Mouse (Mus musculus): ENCODE data around the gene Txn1.

Txn1 gene

GRCm38 (mm10) chr4:57896631-57897030 lies 59.6 kb downstream of the Txn1 start:
- DNase-seq (ENCODE audit: low spot score in 2 of 2) = no peak

GRCm38 (mm10) chr4:57895902-57896301 lies 60.3 kb downstream of the Txn1 start:
- no peak for DNase-seq (ENCODE audit: low spot score in 2 of 2)

DNA sequence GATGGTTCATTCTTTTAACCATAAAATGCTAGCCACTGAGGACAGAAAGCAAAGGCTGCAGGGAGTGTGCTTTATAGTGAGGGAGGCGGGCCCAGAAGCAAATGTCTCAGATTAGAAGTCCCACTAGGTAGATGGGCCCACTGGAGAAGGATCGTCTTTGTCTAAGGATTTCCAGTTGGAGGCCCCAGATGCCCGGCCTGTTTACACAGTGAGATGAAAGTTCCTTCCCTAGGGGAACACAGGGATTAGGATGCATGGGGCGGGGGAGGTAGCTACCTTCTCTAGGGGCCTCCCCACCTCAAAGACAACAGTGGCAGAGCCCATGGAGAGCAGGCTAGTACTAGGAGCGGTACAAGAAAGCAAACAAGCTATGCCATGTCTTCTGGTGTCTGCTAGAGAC lies 61.1 kb downstream of the Txn1 start:
- no peak for DNase-seq (ENCODE audit: low spot score in 2 of 2)
